Mouse (Mus musculus) lung, adult 18-20 months (tissue): ENCODE results near the gene Smim9.
A peak's percentile ranks its signal among the peaks of the same experiment; 100 is the strongest.

Source experiments
- DNase-seq, 2 experiments: peaks; one replicate each; pipeline ENCODE4 v3.0.0; 2022; ENCODE audit warnings: mixed read lengths in 2 of 2

Smim9 gene

DNA sequence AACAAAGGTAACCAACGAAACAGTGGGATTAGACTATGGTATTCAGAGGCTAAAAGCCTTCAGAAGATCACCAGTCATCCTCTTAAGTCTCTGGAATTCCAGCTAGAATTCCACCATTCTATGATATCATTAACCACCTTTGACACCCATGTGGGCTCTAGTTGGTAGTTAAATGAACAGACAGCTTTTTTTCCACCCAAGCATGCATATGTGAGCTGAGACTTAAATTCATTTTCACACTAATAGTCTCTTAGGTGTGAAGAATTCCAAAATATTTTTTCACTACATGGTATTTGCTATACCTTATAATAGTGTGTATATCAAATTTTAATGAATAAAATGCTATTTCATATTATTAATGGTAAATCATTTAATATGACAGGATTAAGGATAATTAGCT is at the start of gene Smim9:
Gene Smim9, minus strand, starts transcription at position 101 of the 400 bp plus-strand sequence.
- DNase-seq, result no peak

- DNase-seq, result peak; percentile 36 to 39
Observed at GRCm38 (mm10) chrX:75155576-75156243, 7.9 kb downstream of the Smim9 start.

DNA sequence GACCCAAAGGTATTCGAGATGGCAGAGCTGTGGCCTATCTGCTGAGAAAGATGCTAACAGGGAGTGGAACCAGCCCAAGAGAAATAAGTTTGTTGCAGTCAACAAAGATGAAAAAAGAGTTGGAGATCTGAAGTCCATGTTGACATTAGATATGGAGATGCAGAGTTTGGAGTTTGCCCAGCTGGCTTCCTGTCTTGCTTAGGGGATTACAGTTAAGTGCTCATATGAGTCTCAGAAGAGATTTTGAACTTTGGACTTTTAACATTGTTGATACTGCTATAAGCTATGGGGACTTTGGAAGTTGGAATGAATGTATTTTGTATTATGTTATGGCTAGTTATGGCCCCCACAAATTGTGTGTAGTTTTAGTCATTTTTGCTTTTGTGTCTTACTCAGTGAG is 11.3 kb downstream of the Smim9 start:
- no peak for DNase-seq

DNA sequence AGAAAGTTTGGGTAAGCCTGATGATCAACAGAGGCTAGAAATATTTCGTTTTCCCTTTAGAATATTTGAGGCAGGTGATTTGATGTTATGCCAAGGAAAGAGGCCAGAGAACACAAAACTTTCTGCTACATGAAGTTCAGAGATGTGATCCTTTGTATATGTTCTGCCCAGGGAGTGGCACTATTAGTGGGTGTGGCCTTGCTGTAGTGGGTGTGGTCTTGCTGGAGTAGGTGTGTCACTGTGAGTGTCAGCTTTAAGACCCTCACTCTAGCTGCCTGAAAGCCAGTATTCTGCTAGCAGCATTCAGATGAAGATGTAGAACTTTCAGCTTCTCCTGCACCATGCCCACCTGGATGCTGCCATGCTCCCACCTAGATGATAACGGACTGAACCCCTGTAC is 13.3 kb downstream of the Smim9 start:
- no peak for DNase-seq

DNA sequence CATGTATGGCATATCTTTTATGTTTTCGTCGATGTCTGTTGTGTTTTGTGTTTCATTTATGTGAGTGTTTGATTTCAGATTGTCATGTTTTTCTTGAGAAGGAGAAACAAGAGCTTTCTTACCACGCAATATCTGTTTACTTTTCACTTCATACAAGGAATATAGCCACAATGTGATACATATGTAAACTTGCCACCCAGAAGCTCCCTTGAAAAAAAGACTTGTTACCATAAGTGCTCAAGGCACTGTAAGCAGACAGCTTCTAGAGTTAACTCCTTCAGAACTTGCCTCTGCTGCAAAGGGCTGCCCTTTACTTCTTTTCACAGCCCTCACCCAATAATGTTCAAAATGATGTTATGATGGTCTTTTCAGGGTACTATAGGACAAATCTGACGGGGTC is 15.2 kb downstream of the Smim9 start:
- DNase-seq, result no peak

DNA sequence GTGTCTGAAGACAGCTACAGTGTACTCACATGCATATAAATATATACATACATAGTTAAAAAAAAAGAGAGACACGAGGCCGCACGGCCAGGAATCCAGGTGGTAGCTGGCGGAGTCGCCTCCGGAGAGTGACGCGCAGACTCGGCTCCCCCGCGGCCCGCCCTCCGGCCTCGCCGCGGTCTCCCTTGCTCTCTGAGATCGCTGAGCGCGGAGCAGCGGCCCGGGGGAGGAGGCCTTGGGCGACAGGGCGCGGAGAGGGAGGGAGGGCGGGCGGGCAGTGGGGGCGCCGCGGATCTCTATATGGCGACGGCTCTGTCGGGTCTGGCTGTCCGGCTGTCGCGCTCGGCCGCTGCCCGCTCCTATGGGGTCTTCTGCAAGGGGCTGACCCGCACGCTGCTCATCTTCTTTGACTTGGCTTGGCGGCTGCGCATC is 20.4 kb downstream of the Smim9 start:
- DNase-seq, result peak in 1 of 2 experiments; percentile 3

GRCm38 (mm10) chrX:75138182-75138581 is 25.4 kb downstream of the Smim9 start:
- DNase-seq, result no peak

DNA sequence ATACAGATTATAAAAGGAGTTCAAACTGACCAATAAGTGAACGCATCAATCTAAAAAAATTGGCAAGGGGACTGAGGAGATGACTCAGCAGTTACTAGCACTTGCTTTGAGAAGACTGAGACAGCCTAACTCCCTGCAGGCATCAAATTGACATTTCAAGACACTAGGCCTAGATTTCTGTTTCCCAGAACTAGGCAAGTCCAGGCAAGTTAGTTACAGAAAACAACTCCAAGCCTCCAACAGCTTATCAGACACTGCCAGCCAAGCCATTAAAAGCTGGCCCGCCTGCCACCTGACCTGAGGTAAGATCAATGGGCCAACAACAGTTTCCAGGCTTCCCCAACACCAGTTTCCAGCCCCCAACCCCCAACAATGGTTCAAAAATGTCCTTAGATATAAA is 25.8 kb downstream of the Smim9 start:
- DNase-seq, result no peak

GRCm38 (mm10) chrX:75136938-75137337 is 26.6 kb downstream of the Smim9 start:
- DNase-seq, result no peak

- DNase-seq, result peak; percentile 85 to 89
Observed at GRCm38 (mm10) chrX:75130467-75131160, 33.0 kb downstream of the Smim9 start, which contains the start of gene Mpp1. TSS of gene Mpp1 (minus strand) at chrX:75131016.

GRCm38 (mm10) chrX:75129474-75129873 is 34.1 kb downstream of the Smim9 start:
- DNase-seq, result no peak

- DNase-seq, result peak in 1 of 2 experiments; percentile 19
Observed at GRCm38 (mm10) chrX:75128333-75128980, 35.1 kb downstream of the Smim9 start.

GRCm38 (mm10) chrX:75126893-75127292 is 36.7 kb downstream of the Smim9 start:
- DNase-seq, result no peak

DNA sequence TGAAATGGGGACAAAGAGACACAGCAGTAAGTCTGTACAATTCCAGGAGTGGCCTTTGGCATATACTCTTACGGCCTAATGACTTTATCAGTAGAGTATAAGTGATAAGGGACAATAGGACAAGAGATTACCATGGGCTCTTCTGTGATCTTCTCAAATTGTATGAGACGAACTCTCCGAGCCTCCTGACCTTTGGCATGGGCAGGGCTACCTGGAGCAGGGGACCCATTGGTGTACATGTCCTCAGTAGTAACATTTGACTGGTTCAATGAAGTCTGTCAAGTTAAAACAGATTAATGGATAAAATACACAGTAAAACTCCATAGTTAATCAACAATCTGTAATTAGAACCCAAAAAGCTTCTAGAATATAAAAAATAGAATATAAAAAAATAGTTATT is 38.0 kb downstream of the Smim9 start:
- DNase-seq, result no peak

DNA sequence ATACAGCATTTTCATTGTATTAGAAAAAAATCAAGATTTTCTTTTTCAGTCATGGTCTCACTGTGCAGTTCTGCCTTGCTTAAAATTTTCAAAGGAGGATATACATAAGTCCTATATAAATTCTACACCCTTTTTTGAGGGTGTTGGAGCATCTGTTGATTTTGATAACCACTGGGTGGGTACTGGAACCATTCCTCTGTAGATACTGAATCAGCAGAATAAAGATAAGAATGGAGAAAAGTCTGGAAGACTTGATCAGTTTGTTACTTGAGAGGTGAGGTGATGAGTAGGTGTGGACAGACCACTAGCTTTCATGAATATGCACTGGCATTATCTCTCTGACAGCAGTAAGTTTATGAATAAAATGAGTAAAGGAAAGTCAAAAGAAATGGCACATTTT is 48.0 kb downstream of the Smim9 start:
- no peak for DNase-seq

DNA sequence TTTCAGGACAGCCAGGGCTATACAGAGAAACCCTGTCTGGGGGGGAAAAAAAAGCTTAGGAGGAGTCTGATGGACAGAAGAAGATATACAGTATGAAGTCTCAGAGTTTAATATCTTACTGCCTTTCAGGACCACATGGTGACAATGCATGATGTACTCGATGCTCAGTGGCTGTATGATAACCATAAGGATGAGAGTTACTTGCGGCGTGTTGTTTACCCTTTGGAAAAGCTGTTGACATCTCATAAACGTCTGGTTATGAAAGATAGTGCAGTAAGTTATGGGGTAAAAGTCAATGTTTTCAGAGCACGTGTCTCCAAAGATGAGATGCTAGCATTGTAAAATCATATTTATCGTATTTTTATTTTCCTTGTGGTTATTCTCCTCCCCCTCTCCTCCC is 61.3 kb downstream of the Smim9 start:
- DNase-seq, result no peak

DNA sequence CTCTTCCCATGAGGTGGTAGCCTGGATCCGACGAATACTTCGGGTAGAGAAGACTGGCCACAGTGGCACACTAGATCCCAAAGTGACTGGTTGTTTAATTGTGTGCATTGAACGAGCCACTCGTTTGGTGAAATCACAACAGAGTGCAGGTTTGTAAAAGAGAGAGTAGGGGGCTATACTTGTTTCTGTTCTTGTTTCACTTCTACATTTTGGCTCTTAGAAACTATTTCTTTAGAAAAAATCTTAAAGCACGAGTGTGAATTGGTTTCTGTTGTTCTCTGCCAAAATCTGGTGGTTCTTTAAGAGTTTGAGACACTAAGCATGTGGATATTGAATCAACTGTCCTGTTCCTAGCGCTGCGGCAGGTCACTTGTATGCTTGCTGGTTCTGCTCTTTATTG is 64.8 kb downstream of the Smim9 start:
- no peak for DNase-seq

DNA sequence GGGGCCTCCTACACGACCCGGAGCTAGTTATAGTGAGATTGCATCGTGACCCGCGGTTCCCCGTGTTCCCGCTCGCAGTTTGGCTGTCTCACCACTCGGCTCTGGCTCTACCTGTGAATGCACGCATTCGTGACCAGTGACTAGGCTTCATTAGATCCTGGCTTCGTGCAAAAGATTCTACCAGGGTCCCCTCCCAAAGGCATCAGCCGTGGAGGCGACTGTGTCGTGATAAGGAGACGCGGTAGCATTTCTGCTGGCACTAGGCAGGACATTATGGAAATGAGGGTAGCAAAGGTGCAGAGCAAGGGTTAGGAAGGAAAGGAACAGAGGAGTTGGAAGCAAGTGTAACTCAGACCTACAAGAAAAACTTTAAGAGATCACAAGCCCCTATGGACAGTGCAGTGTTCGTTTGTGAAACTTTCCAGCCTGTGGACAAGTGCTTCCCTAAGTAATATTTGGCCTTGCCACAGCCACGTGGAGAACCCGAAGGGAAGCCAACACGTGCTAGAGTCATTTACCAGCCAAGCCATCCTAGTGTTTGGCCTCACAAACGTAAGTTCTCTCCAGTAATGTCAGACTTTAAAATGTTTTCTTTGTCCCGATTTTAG is 67.3 kb downstream of the Smim9 start:
- no peak for DNase-seq
